Mouse (Mus musculus): ENCODE data around the gene Ctla4. TPM values are rescaled to one million over a fixed set of nuclear protein-coding genes. Genes with fewer than 3 reads are reported as not detected.

The Ctla4 gene
- total and polyA plus RNA-seq, 3 experiments = not detected

DNA sequence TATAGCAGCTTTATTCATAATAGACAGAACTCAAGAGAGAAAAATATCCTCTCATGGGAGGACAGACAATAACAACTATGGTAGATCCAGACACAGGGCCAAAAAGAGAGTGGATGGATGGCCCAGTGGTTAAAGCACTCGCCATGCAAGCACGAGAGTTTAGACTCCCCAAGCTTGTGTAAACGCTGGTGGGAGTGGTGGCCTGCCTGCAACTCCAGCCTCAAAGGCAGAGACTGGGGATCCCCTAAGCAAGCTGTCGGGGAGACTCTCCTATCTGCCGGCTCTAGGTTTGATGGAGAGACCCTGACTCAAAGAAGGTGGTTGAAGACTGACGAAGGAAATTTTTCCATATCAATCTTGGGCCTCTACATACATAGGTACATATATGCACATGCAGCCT is 69.4 kb downstream of the Ctla4 start:
- no peak overlapping the region for H3K27ac ChIP-seq (ENCODE audit: control insufficient read depth, low read depth, low read length)
- H3K79me2 ChIP-seq (ENCODE audit: control insufficient read depth, insufficient read depth, low read length, poor library complexity) = no peaks in the 10 kb centered on the region
- TF ChIP-seq ZMIZ1 (IDR thresholded peaks at IDR 0.05; ENCODE audit: low read depth, low read length) = no peak
- TF ChIP-seq MXI1 (IDR thresholded peaks at IDR 0.05; ENCODE audit: low read depth, low read length) = no peak
- TF ChIP-seq BHLHE40 (IDR thresholded peaks at IDR 0.05; ENCODE audit: borderline replicate concordance, low read depth, low read length) = no peak
- no peak for TF ChIP-seq TAL1 (IDR thresholded peaks at IDR 0.05; ENCODE audit: low read length)
- no peak for TF ChIP-seq CHD1 (IDR thresholded peaks at IDR 0.05; ENCODE audit: low read depth, low read length)
- no peak for TF ChIP-seq RCOR1 (IDR thresholded peaks at IDR 0.05; ENCODE audit: low read depth, low read length)
- no peak for TF ChIP-seq ELF1 (IDR thresholded peaks at IDR 0.05; ENCODE audit: low read depth, low read length)
- no peak for TF ChIP-seq POLR2A (IDR thresholded peaks at IDR 0.05; ENCODE audit: control insufficient read depth in 1 of 2, insufficient read depth in 1 of 2, low read depth in 1 of 2, low read length in 2 of 2, poor library complexity in 1 of 2)
- TF ChIP-seq POLR2AphosphoS2 (IDR thresholded peaks at IDR 0.05; ENCODE audit: low read length) = no peak
- TF ChIP-seq MEF2A (IDR thresholded peaks at IDR 0.05; ENCODE audit: extremely low read depth, insufficient replicate concordance, low read depth, low read length, poor library complexity, severe bottlenecking) = no peak
- no peak for DNase-seq (ENCODE audit: low read depth, low spot score)
- no peaks in the 10 kb centered on the region for H3K4me1 ChIP-seq (ENCODE audit: control insufficient read depth in 1 of 2, insufficient read depth in 2 of 2, low read length in 2 of 2)
- no peaks in the 10 kb centered on the region for H3K9me3 ChIP-seq (replicated peaks; ENCODE audit: insufficient read depth, low read length)
- H3K36me3 ChIP-seq (ENCODE audit: control insufficient read depth in 1 of 2, insufficient read depth in 2 of 2, low read length in 2 of 2) = no peaks in the 10 kb centered on the region
- no peaks in the 10 kb centered on the region for H3K27me3 ChIP-seq (ENCODE audit: control insufficient read depth in 1 of 2, insufficient read depth in 2 of 2, low read length in 2 of 2)
- no peak overlapping the region for H3K4me3 ChIP-seq (ENCODE audit: control insufficient read depth in 1 of 2, insufficient read depth in 1 of 2, low read depth in 2 of 2, low read length in 2 of 2)
- H3K9ac ChIP-seq (ENCODE audit: control insufficient read depth, low read depth, low read length, poor library complexity, severe bottlenecking) = no peak overlapping the region

DNA sequence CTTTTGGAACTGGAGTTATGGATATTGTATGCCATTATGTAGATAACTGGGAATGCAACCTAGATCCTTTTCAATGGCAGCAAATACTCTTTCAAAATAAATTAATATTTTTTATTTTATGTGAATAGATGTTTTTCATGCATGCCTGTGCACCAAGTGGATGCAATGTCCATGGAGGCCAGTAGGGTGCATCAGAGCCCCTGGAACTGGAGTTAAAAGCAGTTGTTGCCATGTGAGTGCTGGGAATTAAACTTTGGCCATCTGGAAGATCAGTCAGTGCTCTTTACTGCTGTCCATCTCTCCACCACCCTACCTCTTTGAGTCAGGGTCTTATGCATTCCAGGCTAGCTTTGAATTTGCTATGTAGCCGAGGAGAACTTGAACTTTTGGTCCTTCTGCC is 71.5 kb downstream of the Ctla4 start:
- Histone ChIP-seq H3K4me1 (ENCODE audit: control insufficient read depth in 1 of 2, insufficient read depth in 2 of 2, low read length in 2 of 2) (no peaks in the 10 kb centered on the region), H3K4me3 (ENCODE audit: control insufficient read depth in 1 of 2, insufficient read depth in 1 of 2, low read depth in 2 of 2, low read length in 2 of 2) (no peak overlapping the region), H3K79me2 (ENCODE audit: control insufficient read depth, insufficient read depth, low read length, poor library complexity) (no peaks in the 10 kb centered on the region), H3K27ac (ENCODE audit: control insufficient read depth, low read depth, low read length) (no peak overlapping the region), H3K27me3 (ENCODE audit: control insufficient read depth in 1 of 2, insufficient read depth in 2 of 2, low read length in 2 of 2) (no peaks in the 10 kb centered on the region), H3K36me3 (ENCODE audit: control insufficient read depth in 1 of 2, insufficient read depth in 2 of 2, low read length in 2 of 2) (no peaks in the 10 kb centered on the region), H3K9ac (ENCODE audit: control insufficient read depth, low read depth, low read length, poor library complexity, severe bottlenecking) (no peak overlapping the region), H3K9me3 (replicated peaks; ENCODE audit: insufficient read depth, low read length) (no peaks in the 10 kb centered on the region)
- DNase-seq (ENCODE audit: low read depth, low spot score) = no peak
- TF ChIP-seq CTCF (IDR thresholded peaks at IDR 0.05 in 2 of 3, conservative IDR thresholded peaks at IDR 0.05 in 1 of 3; ENCODE audit: control insufficient read depth in 1 of 3, insufficient read depth in 1 of 3, low read depth in 2 of 3, low read length in 3 of 3, poor library complexity in 1 of 3, severe bottlenecking in 1 of 3) (peak; percentile 9 to 13 (median 10); a peak in 3 of 6 replicates), MAX (IDR thresholded peaks at IDR 0.05; ENCODE audit: low read length) (no peak)

DNA sequence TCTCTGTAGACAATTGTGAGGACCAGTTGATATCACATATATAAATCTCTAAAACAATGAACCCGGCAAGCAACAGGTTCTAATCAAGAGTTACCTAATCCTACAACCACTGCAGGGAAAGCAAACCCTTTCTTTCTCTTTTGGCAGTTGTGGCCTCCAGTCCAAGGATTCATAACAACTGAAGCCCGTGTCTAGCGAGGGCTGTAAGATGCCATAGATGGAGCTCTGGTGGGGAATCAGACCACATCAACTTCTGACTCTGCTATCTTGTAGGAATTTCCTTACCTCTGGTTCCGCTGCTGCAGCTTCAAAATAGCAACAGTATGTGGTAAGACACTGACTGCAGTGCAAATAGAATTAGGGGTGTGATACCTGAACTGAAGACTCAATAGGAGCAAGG is 72.4 kb downstream of the Ctla4 start:
- TF ChIP-seq ZMIZ1 (IDR thresholded peaks at IDR 0.05; ENCODE audit: low read depth, low read length) (no peak), RAD21 (IDR thresholded peaks at IDR 0.05; ENCODE audit: low read depth, low read length) (no peak), CHD2 (IDR thresholded peaks at IDR 0.05; ENCODE audit: low read length) (no peak), NELFE (IDR thresholded peaks at IDR 0.05; ENCODE audit: low read depth, low read length) (no peak), NRF1 (IDR thresholded peaks at IDR 0.05; ENCODE audit: insufficient read depth, low read depth, low read length, poor library complexity, severe bottlenecking) (no peak), KAT2A (conservative IDR thresholded peaks at IDR 0.05; ENCODE audit: low read depth, low read length) (no peak), CTCF (IDR thresholded peaks at IDR 0.05 in 2 of 3, conservative IDR thresholded peaks at IDR 0.05 in 1 of 3; ENCODE audit: control insufficient read depth in 1 of 3, insufficient read depth in 1 of 3, low read depth in 2 of 3, low read length in 3 of 3, poor library complexity in 1 of 3, severe bottlenecking in 1 of 3) (no peak), HCFC1 (IDR thresholded peaks at IDR 0.05; ENCODE audit: low read depth, low read length) (no peak), ZC3H11A (IDR thresholded peaks at IDR 0.05; ENCODE audit: low read depth, low read length) (no peak), USF1 (IDR thresholded peaks at IDR 0.05; ENCODE audit: low read depth, low read length) (no peak), ZKSCAN1 (IDR thresholded peaks at IDR 0.05; ENCODE audit: low read depth, low read length) (no peak), UBTF (IDR thresholded peaks at IDR 0.05; ENCODE audit: borderline replicate concordance, insufficient read depth, low read depth, low read length) (no peak), TCF12 (IDR thresholded peaks at IDR 0.05; ENCODE audit: low read depth, low read length) (no peak), TAL1 (IDR thresholded peaks at IDR 0.05; ENCODE audit: low read length) (no peak), MAZ (IDR thresholded peaks at IDR 0.05; ENCODE audit: low read depth, low read length) (no peak), E2F4 (IDR thresholded peaks at IDR 0.05; ENCODE audit: borderline replicate concordance, low read depth, low read length) (no peak), JUND (IDR thresholded peaks at IDR 0.05; ENCODE audit: low read depth, low read length) (no peak), ETS1 (IDR thresholded peaks at IDR 0.05; ENCODE audit: low read depth, low read length) (no peak)
- Histone ChIP-seq H3K4me3 (ENCODE audit: control insufficient read depth in 1 of 2, insufficient read depth in 1 of 2, low read depth in 2 of 2, low read length in 2 of 2) (no peak overlapping the region), H3K9ac (ENCODE audit: control insufficient read depth, low read depth, low read length, poor library complexity, severe bottlenecking) (no peak overlapping the region), H3K27me3 (ENCODE audit: control insufficient read depth in 1 of 2, insufficient read depth in 2 of 2, low read length in 2 of 2) (no peaks in the 10 kb centered on the region), H3K9me3 (replicated peaks; ENCODE audit: insufficient read depth, low read length) (no peaks in the 10 kb centered on the region), H3K36me3 (ENCODE audit: control insufficient read depth in 1 of 2, insufficient read depth in 2 of 2, low read length in 2 of 2) (no peaks in the 10 kb centered on the region), H3K27ac (ENCODE audit: control insufficient read depth, low read depth, low read length) (no peak overlapping the region), H3K79me2 (ENCODE audit: control insufficient read depth, insufficient read depth, low read length, poor library complexity) (no peaks in the 10 kb centered on the region), H3K4me1 (ENCODE audit: control insufficient read depth in 1 of 2, insufficient read depth in 2 of 2, low read length in 2 of 2) (no peaks in the 10 kb centered on the region)
- DNase-seq (ENCODE audit: low read depth, low spot score) = no peak
